Mouse (Mus musculus) naive thymus-derived CD4-positive, alpha-beta T cell, adult 2 months (primary cell): ENCODE results near the gene Flywch1.

Experiments
- DNase-seq: peaks from one replicate; pipeline ENCODE4 v3.0.0-alpha.2; 2011; ENCODE audit warnings: low read depth

Flywch1 gene

GRCm38 (mm10) chr17:23771284-23772218 lies at the start of gene Flywch1:
Flywch1 (minus strand) TSS chr17:23771602.
- peak; percentile 97 for DNase-seq

DNA sequence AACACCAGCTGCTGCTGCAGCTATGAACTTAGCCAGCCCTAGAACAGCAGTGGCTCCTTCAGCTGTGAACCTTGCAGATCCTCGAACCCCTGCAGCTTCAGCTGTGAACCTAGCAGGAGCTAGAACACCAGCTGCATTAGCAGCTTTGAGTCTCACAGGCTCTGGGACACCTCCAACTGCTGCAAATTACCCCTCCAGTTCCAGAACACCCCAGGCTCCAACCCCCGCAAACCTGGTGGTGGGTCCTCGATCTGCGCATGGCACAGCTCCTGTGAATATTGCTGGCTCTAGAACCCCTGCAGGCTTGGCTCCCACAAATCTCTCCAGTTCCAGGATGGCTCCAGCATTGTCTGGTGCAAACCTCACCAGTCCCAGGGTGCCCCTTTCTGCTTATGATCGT lies 49.3 kb upstream of the Flywch1 start:
- DNase-seq, result no peak

DNA sequence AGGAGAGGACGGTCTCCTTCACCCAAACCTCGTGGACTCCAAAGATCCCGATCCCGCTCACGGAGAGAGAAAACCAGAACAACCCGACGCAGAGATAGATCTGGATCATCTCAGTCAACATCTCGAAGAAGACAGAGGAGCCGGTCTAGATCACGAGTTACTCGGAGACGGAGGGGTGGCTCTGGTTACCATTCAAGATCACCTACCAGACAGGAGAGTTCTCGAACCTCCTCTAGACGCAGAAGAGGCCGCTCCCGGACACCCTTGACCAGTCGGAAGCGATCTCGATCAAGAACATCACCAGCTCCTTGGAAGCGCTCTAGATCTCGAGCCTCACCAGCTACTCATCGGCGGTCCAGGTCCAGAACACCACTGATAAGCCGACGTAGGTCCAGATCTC lies 47.8 kb upstream of the Flywch1 start:
- DNase-seq, result no peak

DNA sequence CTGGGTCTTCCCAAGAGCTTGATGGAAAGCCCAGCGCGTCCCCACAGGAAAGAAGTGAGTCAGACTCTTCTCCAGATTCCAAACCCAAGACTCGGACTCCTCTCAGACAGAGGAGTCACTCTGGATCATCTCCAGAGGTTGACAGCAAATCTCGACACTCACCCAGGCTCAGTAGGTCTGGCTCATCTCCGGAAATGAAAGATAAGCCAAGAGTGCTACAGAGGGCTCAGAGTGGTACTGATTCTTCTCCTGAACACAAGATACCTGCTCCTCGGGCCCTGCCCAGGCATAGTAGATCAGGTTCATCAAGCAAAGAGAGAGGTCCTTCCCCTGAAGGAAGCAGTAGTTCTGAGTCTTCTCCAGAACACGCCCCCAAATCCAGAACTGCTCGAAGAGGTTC lies 47.2 kb upstream of the Flywch1 start:
- no peak for DNase-seq

DNA sequence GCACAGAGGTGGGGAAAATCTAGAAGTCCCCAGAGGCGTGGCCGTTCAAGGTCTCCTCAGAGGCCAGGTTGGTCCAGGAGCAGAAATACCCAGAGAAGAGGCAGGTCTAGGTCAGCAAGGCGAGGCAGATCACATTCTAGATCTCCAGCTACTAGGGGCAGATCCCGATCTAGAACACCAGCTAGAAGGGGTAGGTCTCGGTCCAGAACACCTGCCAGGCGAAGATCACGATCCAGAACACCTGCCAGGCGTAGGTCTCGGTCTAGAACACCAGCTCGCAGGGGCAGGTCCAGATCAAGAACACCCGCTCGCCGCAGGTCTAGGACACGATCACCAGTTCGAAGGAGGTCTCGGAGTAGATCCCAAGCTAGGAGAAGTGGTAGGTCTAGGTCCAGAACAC lies 44.2 kb upstream of the Flywch1 start:
- no peak for DNase-seq

- no peak for DNase-seq
Measured at GRCm38 (mm10) chr17:23807918-23808317, 36.5 kb upstream of the Flywch1 start.

- DNase-seq, result peak; percentile 56
Measured at GRCm38 (mm10) chr17:23806867-23807266, 35.5 kb upstream of the Flywch1 start.

- DNase-seq, result peak; percentile 65
Measured at GRCm38 (mm10) chr17:23804426-23805085, 33.2 kb upstream of the Flywch1 start.

DNA sequence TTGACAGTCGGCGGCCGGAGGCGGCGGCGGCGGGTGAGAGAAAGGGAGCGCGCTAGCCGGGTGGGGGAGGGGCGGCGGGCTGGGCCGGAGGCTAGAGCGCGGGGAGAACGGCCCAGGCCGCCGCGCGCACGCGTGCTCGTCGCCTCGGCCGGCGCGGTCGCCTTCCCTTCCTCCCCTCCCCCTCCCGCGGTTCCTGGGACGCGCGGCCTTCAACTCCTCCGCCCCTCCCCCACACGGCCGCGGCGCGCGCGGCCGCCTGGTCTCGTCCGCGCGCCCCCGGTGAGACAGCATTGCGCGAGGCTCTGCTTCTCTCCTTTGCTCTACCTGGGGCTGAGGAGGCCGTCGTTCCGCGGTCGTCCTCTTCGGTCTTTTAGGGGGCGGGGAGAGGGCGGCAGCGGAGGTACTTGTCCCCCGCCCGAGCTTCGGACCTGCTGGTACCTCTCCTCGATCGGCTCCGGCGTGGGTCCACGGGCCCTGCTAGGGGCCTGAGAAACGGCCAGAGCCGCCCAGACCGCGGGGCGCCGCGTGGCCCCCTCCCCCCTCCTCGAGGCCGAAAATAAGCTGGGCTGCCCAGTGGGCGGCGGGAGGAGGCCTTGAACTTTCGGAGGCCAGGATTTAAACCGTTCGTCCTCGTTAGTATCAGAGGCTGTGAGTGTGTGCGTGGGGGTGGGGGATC lies 32.1 kb upstream of the Flywch1 start:
- DNase-seq, result peak; percentile 84

DNA sequence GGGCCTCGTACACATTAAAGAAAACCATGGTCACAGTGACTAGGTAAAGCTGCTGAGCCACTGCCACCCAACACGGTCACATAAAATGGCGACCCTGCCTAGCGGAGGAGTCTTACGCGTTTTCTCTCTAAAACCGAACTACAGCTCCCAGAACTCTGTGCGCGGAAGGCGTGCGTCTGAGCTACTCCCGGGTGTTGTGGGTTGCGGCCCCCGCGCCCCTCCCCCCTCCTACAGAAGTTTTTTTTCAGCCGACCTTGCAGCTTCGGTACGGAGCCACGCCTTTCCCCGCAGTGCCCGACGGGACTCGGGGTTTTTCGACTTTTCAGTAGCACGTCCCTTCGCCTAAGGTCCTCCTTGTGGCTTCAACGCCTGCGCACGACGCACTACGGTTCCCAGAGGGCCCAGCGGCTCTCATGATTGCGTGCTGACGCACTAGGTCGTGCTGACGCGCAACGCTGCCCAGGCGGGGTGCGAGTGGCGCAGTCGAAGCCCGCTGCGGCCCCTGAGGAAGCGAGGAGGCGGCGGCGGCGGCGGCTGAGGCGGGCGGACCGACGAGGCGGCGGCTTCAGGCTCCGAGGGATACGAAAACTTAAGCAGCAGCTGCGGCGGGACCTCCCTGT lies 31.5 kb upstream of the Flywch1 start:
- DNase-seq, result peak; percentile 99

GRCm38 (mm10) chr17:23801627-23802026 lies 30.2 kb upstream of the Flywch1 start:
- DNase-seq, result no peak

DNA sequence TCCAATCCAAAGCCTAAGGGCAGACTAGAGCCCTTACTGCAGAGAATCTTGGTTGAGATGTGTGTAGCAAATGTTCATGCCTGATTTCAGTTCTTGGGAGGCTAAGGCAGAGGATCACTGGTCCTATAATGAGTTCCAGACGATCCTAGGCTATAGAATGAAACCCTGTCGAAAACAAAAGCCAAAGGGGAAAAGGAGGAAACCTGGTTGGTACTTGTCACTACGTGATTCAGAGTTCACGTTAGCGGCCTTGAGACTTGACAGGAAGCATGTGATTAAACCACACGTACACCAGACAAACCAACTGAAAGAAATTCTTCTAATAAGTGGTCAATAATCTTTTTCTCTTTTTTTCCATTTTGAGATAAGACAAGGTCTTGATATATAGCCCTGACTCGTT lies 25.9 kb upstream of the Flywch1 start:
- peak; percentile 67 for DNase-seq

DNA sequence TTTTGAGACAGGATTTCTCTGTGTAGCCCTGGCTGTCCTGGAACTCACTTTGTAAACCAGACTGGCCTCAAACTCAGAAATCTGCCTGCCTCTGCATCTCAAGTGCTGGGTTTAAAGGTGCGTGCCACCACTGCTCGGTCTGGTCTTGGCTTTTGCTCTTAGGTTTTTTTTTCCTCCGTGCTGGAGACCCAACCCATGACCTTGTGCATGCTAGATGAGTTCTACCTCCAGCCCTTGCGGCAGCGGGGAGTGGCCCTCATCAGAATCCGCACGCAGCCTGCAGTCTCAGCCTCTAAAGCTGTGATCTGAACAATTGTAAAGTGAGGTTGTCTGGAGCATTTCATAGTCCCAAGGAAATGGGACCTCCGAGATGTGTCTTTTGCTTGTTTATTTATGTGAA lies 23.9 kb upstream of the Flywch1 start:
- no peak for DNase-seq

DNA sequence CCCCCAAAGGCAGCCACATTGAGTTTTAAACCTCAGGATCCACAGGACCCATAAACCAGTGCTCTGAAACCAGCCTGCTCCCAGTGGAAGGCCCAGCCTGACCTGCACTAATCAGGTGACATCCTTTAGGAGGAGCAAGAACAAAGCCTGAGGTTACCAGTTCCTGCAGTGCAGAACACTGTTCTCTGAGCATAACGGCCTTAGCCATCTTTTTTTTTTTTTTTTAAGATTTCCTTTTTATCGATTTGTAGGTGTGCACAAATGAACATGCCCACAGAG lies 19.6 kb upstream of the Flywch1 start:
- no peak for DNase-seq

- peak; percentile 65 for DNase-seq
Measured at GRCm38 (mm10) chr17:23790269-23791078, 19.1 kb upstream of the Flywch1 start, which contains the start of gene Srrm2. Srrm2 (plus strand) TSS chr17:23790532.

DNA sequence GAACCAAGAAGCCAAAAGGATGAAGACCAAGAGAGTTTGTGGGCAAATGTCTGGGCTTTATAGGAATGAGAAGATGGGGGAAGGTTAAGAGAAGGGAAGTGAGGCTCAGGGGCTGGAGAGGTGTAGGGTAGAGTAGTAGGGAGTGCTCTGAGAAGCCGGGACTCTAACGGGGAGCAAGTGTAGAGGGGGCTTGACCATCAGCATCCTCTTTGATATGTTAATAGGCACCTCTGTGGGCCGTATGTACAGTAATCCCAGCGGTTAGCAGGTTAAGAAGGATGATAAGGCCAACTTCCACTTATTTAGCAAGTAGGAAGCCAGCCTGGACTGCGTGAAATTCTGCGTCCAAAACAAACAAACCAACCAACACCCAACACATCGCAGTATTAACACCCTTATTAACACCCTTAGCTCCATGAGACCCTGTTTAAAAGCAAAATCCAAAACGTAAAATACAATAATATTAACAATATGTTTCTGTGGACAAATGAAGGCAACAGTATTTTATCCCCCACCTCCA lies 18.4 kb upstream of the Flywch1 start:
- peak; percentile 22 for DNase-seq

DNA sequence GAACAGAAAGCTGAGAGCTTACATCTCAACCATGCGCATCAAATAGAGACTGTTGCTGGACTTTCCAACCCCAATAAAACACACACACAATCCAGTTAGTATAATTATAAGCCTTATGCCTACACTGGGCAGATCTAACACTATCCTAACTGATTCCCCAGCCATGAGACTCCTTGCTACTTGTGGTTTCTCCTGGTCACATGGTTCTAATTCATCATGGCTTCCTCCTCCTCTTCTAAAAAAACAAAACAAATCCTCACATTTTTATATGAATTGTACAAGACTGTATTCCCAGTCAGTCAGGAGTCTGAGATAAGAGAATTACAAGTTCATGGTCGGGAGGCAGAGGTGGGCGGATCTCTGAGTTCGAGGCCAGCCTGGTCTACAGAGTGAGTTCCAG lies 17.6 kb upstream of the Flywch1 start:
- no peak for DNase-seq

DNA sequence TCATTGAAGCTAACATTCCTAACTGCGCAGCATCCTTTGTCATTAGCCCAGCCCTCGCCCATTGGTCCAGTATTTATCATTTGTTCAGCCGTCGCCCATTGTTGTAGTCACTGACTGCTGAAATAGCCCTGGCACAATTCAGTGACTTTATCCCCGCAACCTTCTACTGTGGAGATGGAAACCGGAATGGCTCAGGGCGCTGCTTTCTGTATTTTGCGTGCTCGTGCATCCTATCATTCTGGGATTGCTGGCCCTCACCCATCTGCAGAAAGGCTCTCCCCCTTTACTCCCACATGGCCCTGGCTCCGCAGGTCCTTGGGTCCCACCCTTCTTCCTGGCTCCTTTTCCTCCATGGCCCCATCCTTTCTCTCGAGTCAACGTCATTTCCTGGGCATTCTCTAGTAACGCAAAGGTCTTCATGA lies 15.1 kb upstream of the Flywch1 start:
- no peak for DNase-seq

- peak; percentile 80 for DNase-seq
Measured at GRCm38 (mm10) chr17:23785561-23786471, 14.4 kb upstream of the Flywch1 start, which contains the start of gene Flywch2. Flywch2 (minus strand) TSS chr17:23786081.

GRCm38 (mm10) chr17:23783352-23783751 lies 11.9 kb upstream of the Flywch1 start:
- no peak for DNase-seq
